ENCODE assay signal across 13 mouse cellular contexts in the genomic region with DNA sequence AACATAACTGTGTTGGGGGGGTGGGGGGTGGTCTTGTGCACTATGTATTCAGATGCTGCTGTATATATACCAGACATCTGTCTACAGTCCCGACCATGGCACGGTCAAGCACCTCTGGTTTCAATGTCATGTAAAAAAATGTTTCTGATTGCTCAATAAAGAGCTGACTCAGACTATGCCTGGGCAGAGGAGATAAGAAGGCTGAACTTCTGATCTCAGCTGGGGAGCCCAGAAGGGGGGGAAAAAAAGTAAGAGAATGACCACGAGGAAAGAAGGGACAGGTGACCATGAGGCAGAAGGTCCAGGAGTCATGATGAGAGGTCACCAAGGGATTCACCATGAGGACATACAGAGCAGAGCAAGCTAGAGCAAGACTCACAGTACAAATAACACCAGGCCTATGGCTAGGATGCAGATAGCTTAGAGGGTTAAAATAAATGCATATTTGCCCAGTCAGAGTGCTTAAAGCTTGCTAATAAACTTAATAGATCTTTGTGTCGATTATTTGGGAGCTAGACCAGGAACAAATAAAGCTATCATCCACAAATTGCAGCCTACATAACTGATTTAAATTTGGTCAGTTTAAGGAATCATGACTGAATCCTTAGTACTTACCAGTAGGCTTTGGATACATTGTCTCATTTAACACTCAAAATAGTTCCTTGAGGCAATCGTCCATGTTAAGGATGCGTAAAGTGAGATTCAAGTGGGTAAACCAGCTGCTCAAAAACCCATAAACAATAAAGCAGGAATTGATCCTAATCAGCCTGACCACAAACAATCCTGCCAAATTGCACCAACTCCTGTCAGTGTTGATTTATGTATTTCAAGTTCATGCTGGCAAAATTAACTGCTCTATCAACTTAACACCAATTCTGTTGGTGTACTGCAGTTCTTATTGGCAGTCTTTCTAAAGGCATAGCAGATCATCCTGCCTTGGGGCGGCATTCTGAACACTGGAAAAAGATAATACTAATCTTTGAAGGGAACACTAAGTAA. TPM values are rescaled to one million over a fixed set of nuclear protein-coding genes. Genes with fewer than 3 reads are reported as not detected.
DNase-seq lines count a peak whose midpoint lies in the region; ATAC-seq lines count a peak whose summit lies in the region.
"Had no signal": no experiment of that assay in that cellular context is flagged by ENCODE, and none has a peak within 500 bp of the region (broad histone marks: within the 10 kb centered on the region; RNA-seq: fewer than 3 reads in every experiment).

No protein-coding gene starts in this region.

- H3K9me3 ChIP-seq in heart, embryonic 15.5 days (replicated peaks): no peaks in the 10 kb centered on the region
- no peaks in the 10 kb centered on the region; the same call in 1 of the 2 replicates for H3K9me3 ChIP-seq in intestine, embryonic 16.5 days (ENCODE audit: control insufficient read depth, low read length)
- no peaks in the 10 kb centered on the region for H3K9me3 ChIP-seq in stomach, embryonic 15.5 days

- no peak overlapping the region for H3K9ac ChIP-seq in heart, embryonic 15.5 days
- H3K9ac ChIP-seq in intestine, embryonic 16.5 days (ENCODE audit: low read depth, low read length): no peak overlapping the region
- H3K9ac ChIP-seq in stomach, embryonic 15.5 days: no peak overlapping the region

- H3K36me3 ChIP-seq in heart, embryonic 15.5 days: no peaks in the 10 kb centered on the region
- H3K36me3 ChIP-seq in intestine, embryonic 16.5 days (ENCODE audit: control insufficient read depth, insufficient read depth, low read length): no peaks in the 10 kb centered on the region
- no peaks in the 10 kb centered on the region for H3K36me3 ChIP-seq in stomach, embryonic 15.5 days

- intact Hi-C loops in heart, postnatal 14 days (cut with DNase I): loop anchor here (10.0 kb wide), 1 partner anchor 282 kb away; no protein-coding TSS in a partner anchor

- 0 out of 2 replicates have a peak, but pooled peaks have one; percentile 29 for ATAC-seq in heart, embryonic 15.5 days (replicated peaks; ENCODE audit: insufficient number of reproducible peaks, insufficient read depth, low FRiP score, low read depth)
- peak; percentile 82 for ATAC-seq in intestine, embryonic 16.5 days
- ATAC-seq in stomach, embryonic 15.5 days (ENCODE audit: insufficient read depth, low FRiP score, low read depth): peak; percentile 87
- ATAC-seq: inflammation-experienced regulatory T-cells, adult 6 months had no signal

- H3K4me1 ChIP-seq in heart, embryonic 15.5 days (replicated peaks): peaks cover 16% of the 10 kb centered on the region
- peaks cover 5% of the 10 kb centered on the region for H3K4me1 ChIP-seq in intestine, embryonic 16.5 days (ENCODE audit: control insufficient read depth, insufficient read depth, low read length)
- H3K4me1 ChIP-seq in stomach, embryonic 15.5 days: 0 out of 2 replicates have a peak, but pooled peaks cover 2% of the 10 kb centered on the region

- 48% methylated on average over 7 of the region's 7 CpGs for WGBS in heart, embryonic 15.5 days
- 60% methylated on average over 7 of the region's 7 CpGs for WGBS in intestine, embryonic 16.5 days
- 61% methylated on average over 7 of the region's 7 CpGs for WGBS in stomach, embryonic 15.5 days

- H3K4me3 ChIP-seq in heart, embryonic 15.5 days: no peak overlapping the region
- no peak overlapping the region for H3K4me3 ChIP-seq in intestine, embryonic 16.5 days (ENCODE audit: low read length)
- no peak overlapping the region for H3K4me3 ChIP-seq in stomach, embryonic 15.5 days (replicated peaks)
- H3K4me3 ChIP-seq: gastrocnemius, adult 2 months had no signal

- no peak overlapping the region for H3K4me2 ChIP-seq in heart, embryonic 15.5 days
- H3K4me2 ChIP-seq in intestine, embryonic 16.5 days (ENCODE audit: low read depth, low read length): no peak overlapping the region
- no peak overlapping the region for H3K4me2 ChIP-seq in stomach, embryonic 15.5 days

- H3K27me3 ChIP-seq in heart, embryonic 15.5 days: no peaks in the 10 kb centered on the region
- no peaks in the 10 kb centered on the region for H3K27me3 ChIP-seq in intestine, embryonic 16.5 days (replicated peaks; ENCODE audit: control insufficient read depth, insufficient read depth, low read length)
- no peaks in the 10 kb centered on the region for H3K27me3 ChIP-seq in stomach, embryonic 15.5 days (replicated peaks)

- no peak for DNase-seq in heart, postnatal 14 days
- DNase-seq in adrenal gland, postnatal 10 days: peak; percentile 30
- DNase-seq in thymus, postnatal 10 days (ENCODE audit: low spot score in 2 of 2): no peak
- DNase-seq in frontal cortex, postnatal 10 days (ENCODE audit: low spot score in 2 of 2): no peak
- no peak for DNase-seq in cerebellum, postnatal 10 days
- DNase-seq: gastrocnemius, adult 2 months; layer of hippocampus, postnatal 36 days; lung, postnatal 10 days; thymus, adult 18-20 months had no signal

- H3K27ac ChIP-seq in heart, embryonic 15.5 days: no peak overlapping the region
- no peak overlapping the region for H3K27ac ChIP-seq in intestine, embryonic 16.5 days (ENCODE audit: low read length)
- no peak overlapping the region for H3K27ac ChIP-seq in stomach, embryonic 15.5 days
- H3K27ac ChIP-seq: gastrocnemius, adult 2 months had no signal

RNA-seq across cellular contexts. Expression of a gene that starts 5.1 kb away (rescaled TPM):
- polyA plus RNA-seq in heart, embryonic 15.5 days (2015; fragmentation: Nextera tagmentation; extraction: Ambion mirVana): 6.1 and 9.1 TPM in 2 replicates
- total RNA-seq in heart, postnatal 14 days (2021): 10 to 100 TPM in 1 of 2 experiments, 1 to 10 TPM in 1; 9.0 to 10.3 TPM
- total RNA-seq in adrenal gland, postnatal 10 days (2021): 10 to 100 TPM; 17.7 to 22.6 TPM
- polyA plus RNA-seq in intestine, embryonic 16.5 days (2015; fragmentation: Nextera tagmentation; extraction: Ambion mirVana): 7.6 and 8.4 TPM in 2 replicates
- 11.8 and 12.4 TPM in 2 replicates for polyA plus RNA-seq in stomach, embryonic 15.5 days (2015; fragmentation: Nextera tagmentation; extraction: Ambion mirVana)

RNA-seq across cellular contexts. Expression of a gene that starts 5.3 kb away (rescaled TPM):
- polyA plus RNA-seq in heart, embryonic 15.5 days (2015; fragmentation: Nextera tagmentation; extraction: Ambion mirVana): 0.16 and 0.30 TPM in 2 replicates
- under 1 TPM in 1 of 2 experiments, not detected in 1; 0.34 TPM for total RNA-seq in heart, postnatal 14 days (2021)
- total RNA-seq in adrenal gland, postnatal 10 days (2021): under 1 TPM; 0.66 to 0.67 TPM
- 0.15 and 0.27 TPM in 2 replicates for polyA plus RNA-seq in intestine, embryonic 16.5 days (2015; fragmentation: Nextera tagmentation; extraction: Ambion mirVana)
- 0.23 and 0.61 TPM in 2 replicates for polyA plus RNA-seq in stomach, embryonic 15.5 days (2015; fragmentation: Nextera tagmentation; extraction: Ambion mirVana)
- total RNA-seq: gastrocnemius, adult 2 months had no signal

Comparison
In these comparisons a context has a peak if more than half of its experiments do, and no peak if none do; other contexts are left out.
1. ATAC-seq: peak in every context shown above with its lines; median percentile 87 in stomach, embryonic 15.5 days; 82 in intestine, embryonic 16.5 days; 29 in heart, embryonic 15.5 days.